Mouse (Mus musculus) liver, embryonic 15.5 days (tissue): ENCODE results near the gene Med29. TPM values are rescaled to one million over a fixed set of nuclear protein-coding genes. Genes with fewer than 3 reads are reported as not detected.

Experiments used
- polyA plus RNA-seq: library from polyadenylated mRNA; unstranded; fragments of >200 nt; fragmentation: Nextera tagmentation; extraction: Ambion mirVana; gene quantifications from 2 replicates; pipeline ENCODE4 v1.2.1, GENCODE M21; 2015

Med29 gene
- polyA plus RNA-seq, 1 experiment from 2014 or later = 23.9 TPM

Other genes with a start within 250 kb of the Med29 start
- gene Fbl, start 223.0 kb downstream of the Med29 start, polyA plus RNA-seq = 55.0 and 56.9 TPM in 2 replicates
- gene Dyrk1b, start 213.2 kb downstream of the Med29 start, polyA plus RNA-seq = 2.3 and 2.7 TPM in 2 replicates
- 0.52 and 0.75 TPM in 2 replicates for gene Eid2, start 124.8 kb downstream of the Med29 start, polyA plus RNA-seq
- gene Eid2b, start 115.0 kb downstream of the Med29 start, polyA plus RNA-seq = 1.7 and 1.8 TPM in 2 replicates
- gene Selenov, start 101.5 kb downstream of the Med29 start, polyA plus RNA-seq = 0.07 TPM in 1 of 2 replicates, not detected in the other
- gene Dll3, start 90.5 kb downstream of the Med29 start, polyA plus RNA-seq = not detected in 2 replicates
- 78.3 and 85.2 TPM in 2 replicates for gene Timm50, start 80.6 kb downstream of the Med29 start, polyA plus RNA-seq
- 29.9 and 35.3 TPM in 2 replicates for gene Supt5, start 54.0 kb downstream of the Med29 start, polyA plus RNA-seq
- gene Rps16, start 42.1 kb downstream of the Med29 start, polyA plus RNA-seq = 540 and 619 TPM in 2 replicates
- 4.5 and 5.1 TPM in 2 replicates for gene Plekhg2, start 20.1 kb downstream of the Med29 start, polyA plus RNA-seq
- 8.3 and 8.8 TPM in 2 replicates for gene Zfp36, start 12.5 kb downstream of the Med29 start, polyA plus RNA-seq
- 24.6 and 26.2 TPM in 2 replicates for gene Paf1, start 243 bp upstream of the Med29 start, polyA plus RNA-seq
- 32.4 and 35.6 TPM in 2 replicates for gene Gmfg, start 44.7 kb upstream of the Med29 start, polyA plus RNA-seq
- gene Lrfn1, start 59.3 kb upstream of the Med29 start, polyA plus RNA-seq = 0.09 and 0.20 TPM in 2 replicates
- not detected in 2 replicates for gene Ifnl2, start 117.7 kb upstream of the Med29 start, polyA plus RNA-seq
- gene Ifnl3, start 130.1 kb upstream of the Med29 start, polyA plus RNA-seq = not detected in 2 replicates
- gene Sycn, start 148.2 kb upstream of the Med29 start, polyA plus RNA-seq = 0.68 TPM in 1 of 2 replicates, not detected in the other
- not detected in 2 replicates for gene Nccrp1, start 154.5 kb upstream of the Med29 start, polyA plus RNA-seq
- gene Samd4b, start 205.4 kb upstream of the Med29 start, polyA plus RNA-seq = 5.6 and 6.6 TPM in 2 replicates
- gene Pak4, start 205.5 kb upstream of the Med29 start, polyA plus RNA-seq = 17.9 and 19.2 TPM in 2 replicates
- gene Acp7, start 238.6 kb upstream of the Med29 start, polyA plus RNA-seq = not detected in 2 replicates